Mouse (Mus musculus) kidney, adult 2 months (tissue): Measurements from ENCODE around the gene Calhm1. TPM values are rescaled to one million over a fixed set of nuclear protein-coding genes. Genes with fewer than 3 reads are reported as not detected.

Source experiments
- DNase-seq: peaks from one replicate; pipeline ENCODE4 v3.0.0; 2021
- H3K27ac ChIP-seq: fragments of 200-500 bp; 2 replicates; pipeline ENCODE4 v1.5.1; 2012; ENCODE audit warnings: low read depth, low read length, control low read depth, inconsistent platforms; ENCODE audit not compliant: insufficient read depth
- H3K27me3 ChIP-seq: fragments of 200-500 bp; replicated peaks from 2 replicates; pipeline ENCODE4 v1.6.1; 2012; ENCODE audit warnings: mild to moderate bottlenecking, moderate library complexity, low read length, inconsistent platforms; ENCODE audit not compliant: control insufficient read depth, insufficient read depth
- H3K36me3 ChIP-seq: fragments of 200-500 bp; 2 replicates; pipeline ENCODE4 v1.6.1; 2012; ENCODE audit warnings: mild to moderate bottlenecking, moderate library complexity, low read length, inconsistent platforms; ENCODE audit not compliant: control insufficient read depth, insufficient read depth
- H3K4me1 ChIP-seq: fragments of 200-500 bp; 2 replicates; pipeline ENCODE4 v1.6.1; 2011; ENCODE audit warnings: low read length; ENCODE audit not compliant: control insufficient read depth, insufficient read depth
- H3K4me3 ChIP-seq: fragments of 200-500 bp; 2 replicates; pipeline ENCODE4 v1.5.1; 2011; ENCODE audit warnings: mild to moderate bottlenecking, low read depth, low read length, control low read depth; ENCODE audit not compliant: insufficient read depth
- CTCF ChIP-seq: fragments of 200-500 bp; conservative IDR thresholded peaks from 2 replicates; pipeline ENCODE4 v1.5.1; 2011; ENCODE audit warnings: low read depth, mild to moderate bottlenecking, control low read depth, low read length, moderate library complexity, mixed read lengths; ENCODE audit not compliant: insufficient read depth, insufficient read length
- POLR2A ChIP-seq: fragments of 200-500 bp; IDR thresholded peaks from one replicate; pipeline ENCODE4 v1.6.1; 2011; ENCODE audit warnings: low read depth, low read length, control low read depth
- WGBS: fragments of 180-500 bp; shearing (Covaris S2); methylation state at CpG from one replicate; pipeline ENCODE4 v1.1.7; 2018; 5-methylcytosine and 5-hydroxymethylcytosine counted together
- polyA plus RNA-seq: library from polyadenylated mRNA; depleted of rRNA; stranded (reverse); fragments of >200 nt; gene quantifications from 2 replicates; pipeline ENCODE4 v1.2.3, GENCODE M21; 2012

Calhm1 gene
- polyA plus RNA-seq, 1 experiment: not detected

DNA sequence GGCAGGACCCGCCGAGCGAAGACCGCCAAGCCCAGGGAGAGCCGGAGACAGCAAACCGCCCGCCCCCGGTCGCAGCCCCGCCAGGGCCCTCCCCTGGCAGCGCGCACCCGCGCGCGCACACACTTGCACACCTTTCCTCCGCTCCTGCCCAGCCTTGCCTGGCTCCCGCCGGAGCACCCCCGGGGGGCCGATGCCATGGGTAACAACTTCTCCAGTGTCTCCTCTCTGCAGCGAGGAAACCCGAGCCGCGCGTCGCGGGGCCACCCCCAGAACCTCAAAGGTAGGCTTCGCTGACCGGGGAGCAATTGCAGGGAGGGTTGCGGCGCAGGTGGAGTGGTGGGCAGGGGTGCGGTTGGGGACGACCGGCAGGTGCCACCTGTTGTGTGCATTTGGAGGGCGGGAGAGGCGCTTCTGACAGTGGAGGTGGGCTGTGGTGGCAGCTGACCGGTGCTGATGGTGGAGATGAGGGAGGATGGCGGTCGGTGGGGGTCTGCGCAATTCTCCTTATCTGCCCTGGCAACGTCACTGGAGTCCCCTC is 35.3 kb upstream of the Calhm1 start:
- peak; percentile 10 for DNase-seq
- peak overlapping the region; percentile 51 for H3K4me3 ChIP-seq
- no peak overlapping the region for H3K27ac ChIP-seq
- no peak for TF ChIP-seq CTCF
- no peak for TF ChIP-seq POLR2A
- no peaks in the 10 kb centered on the region for H3K27me3 ChIP-seq
- H3K36me3 ChIP-seq: no peaks in the 10 kb centered on the region
- H3K4me1 ChIP-seq: no peaks in the 10 kb centered on the region
- 3% methylated on average over 42 of the region's 42 CpGs for WGBS

DNA sequence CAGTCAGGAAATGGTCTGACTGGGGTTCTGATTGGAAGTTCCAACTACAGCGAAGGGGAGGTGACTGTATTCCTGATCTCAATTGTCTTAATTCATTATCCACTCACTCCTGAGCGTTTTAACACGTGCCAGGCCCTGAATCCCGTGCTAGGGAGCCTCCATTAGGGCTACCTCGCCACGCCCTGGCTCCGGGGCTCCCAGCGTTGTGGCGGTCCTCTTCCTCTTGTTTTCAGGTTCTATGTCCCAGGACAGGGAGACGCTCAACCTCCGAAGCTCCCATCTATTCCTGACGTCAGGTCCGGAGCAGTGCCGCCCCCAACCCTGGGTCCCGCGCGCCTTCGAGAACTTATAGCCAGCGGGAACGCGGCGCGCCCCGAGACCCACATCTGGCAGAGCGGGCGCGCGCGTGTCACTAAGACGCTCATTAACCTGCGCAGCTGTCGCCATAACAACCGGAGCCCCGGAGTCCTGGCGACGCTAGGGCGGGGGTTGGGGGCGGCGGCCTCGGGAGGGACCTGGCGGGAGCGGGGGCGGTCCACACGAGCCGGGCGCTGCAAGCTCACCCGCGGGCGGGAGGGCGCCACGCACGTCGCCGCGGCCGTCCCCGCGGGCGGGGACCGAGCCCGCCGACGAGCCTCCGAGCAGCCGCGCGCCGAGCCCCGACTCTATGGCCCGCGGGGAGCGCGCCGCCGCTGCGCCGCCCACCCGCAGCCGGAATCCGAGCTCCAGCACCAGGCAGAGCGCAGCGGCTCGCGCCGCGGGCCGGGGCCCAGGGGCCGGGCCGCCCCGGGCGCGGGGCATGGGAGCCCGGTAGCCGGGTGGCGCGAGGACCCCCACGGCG is 34.6 kb upstream of the Calhm1 start, which contains the start of gene Neurl1a:
Gene Neurl1a (plus strand): TSS at position 390 of the 841 bp plus-strand sequence.
- Histone ChIP-seq H3K4me1 (no peaks in the 10 kb centered on the region), H3K36me3 (no peaks in the 10 kb centered on the region), H3K4me3 (peak within 1 kb of the TSS; percentile 51), H3K27me3 (no peaks in the 10 kb centered on the region), H3K27ac (no peak within 1 kb of the TSS)
- no peak for TF ChIP-seq CTCF
- TF ChIP-seq POLR2A: no peak
- peak; percentile 33 for DNase-seq
- 1% methylated on average over 91 of the region's 98 CpGs for whole genome bisulfite sequencing

DNA sequence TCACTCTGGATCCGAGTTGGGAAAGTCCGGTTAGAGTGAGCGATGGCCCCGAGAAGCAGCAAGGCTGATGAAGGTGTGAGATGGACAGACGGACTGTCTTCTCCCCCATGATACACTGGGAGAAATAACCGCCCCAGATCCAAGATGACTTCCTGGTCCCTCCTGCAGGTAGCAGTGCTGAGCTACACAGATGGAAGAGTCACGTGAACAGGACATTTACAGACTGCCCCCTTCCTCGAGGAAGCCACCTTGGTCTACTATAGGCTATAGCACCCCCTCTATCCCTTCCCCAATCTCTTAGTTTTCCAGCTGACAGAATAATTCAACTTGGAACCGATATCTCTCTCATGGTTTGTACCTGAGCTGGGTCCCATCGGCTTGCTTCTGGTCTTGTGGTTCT is 33.9 kb upstream of the Calhm1 start:
- WGBS: 40% methylated on average over 10 of the region's 10 CpGs
- H3K36me3 ChIP-seq: no peaks in the 10 kb centered on the region
- H3K4me1 ChIP-seq: no peaks in the 10 kb centered on the region
- no peak overlapping the region for H3K27ac ChIP-seq
- TF ChIP-seq CTCF (peak; percentile 44), POLR2A (no peak)
- DNase-seq: peak; percentile 14
- H3K4me3 ChIP-seq: no peak overlapping the region
- no peaks in the 10 kb centered on the region for H3K27me3 ChIP-seq

DNA sequence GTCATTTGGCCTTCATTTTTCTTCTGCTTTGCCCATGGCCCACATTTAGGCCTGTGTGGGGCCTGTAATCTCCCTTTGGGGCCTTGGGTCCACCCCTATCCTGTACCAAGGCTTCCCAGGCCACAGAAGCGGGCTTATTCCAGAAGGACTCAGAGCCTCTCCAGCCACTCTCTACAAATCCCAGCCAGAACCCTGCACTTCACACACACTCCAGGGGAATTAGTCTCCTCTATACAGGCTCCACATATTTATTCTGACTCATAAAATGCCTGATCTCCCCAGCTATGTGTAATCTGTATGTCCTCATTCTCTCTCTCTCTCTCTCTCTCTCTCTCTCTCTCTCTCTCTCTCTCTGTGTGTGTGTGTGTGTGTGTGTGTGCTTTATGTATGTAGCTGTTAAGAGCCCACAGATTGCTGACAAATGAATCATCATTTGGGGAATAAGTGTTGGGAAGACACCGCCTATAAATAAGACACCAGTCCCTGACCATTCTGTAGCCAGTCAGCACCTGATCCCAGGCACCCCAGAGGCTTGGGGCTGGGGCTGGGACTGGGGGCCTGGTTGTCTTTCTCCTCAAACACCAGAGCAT is 33.0 kb upstream of the Calhm1 start:
- WGBS: 94% methylated on average over 2 of the region's 2 CpGs
- no peak for TF ChIP-seq POLR2A
- no peak for TF ChIP-seq CTCF
- no peaks in the 10 kb centered on the region for H3K4me1 ChIP-seq

DNA sequence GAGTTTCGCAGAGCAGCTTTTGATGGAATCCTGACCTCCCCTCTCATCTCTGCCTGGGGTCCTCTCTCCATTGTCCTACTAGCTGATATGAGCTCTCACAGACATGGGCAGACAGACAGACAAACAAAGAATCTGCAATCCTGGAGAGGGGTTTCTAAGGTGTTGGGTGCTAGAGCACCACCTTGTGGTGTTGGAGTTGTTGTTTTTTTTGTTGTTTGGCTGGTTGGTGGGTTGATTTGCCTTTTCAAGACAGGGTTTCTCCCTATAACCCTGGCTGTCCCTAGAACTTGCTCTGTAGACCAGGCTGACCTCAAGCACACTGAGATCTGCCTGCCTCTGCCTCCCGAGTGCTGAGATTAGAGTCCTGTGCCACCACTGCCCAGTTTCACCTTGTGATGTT is 31.4 kb upstream of the Calhm1 start:
- 0 out of 2 replicates have a peak, but pooled peaks have one; percentile 5 for TF ChIP-seq CTCF
- TF ChIP-seq POLR2A: no peak
- DNase-seq: no peak
- no peaks in the 10 kb centered on the region for H3K36me3 ChIP-seq
- no peak overlapping the region for H3K4me3 ChIP-seq
- H3K27me3 ChIP-seq: no peaks in the 10 kb centered on the region
- H3K4me1 ChIP-seq: no peaks in the 10 kb centered on the region
- no peak overlapping the region for H3K27ac ChIP-seq
- 70% methylated on average over 2 of the region's 2 CpGs for WGBS

More for the DNA sequence above, 33.0 kb upstream of the Calhm1 start:
- Histone ChIP-seq H3K4me3 (no peak overlapping the region), H3K27me3 (no peaks in the 10 kb centered on the region), H3K36me3 (no peaks in the 10 kb centered on the region), H3K27ac (no peak overlapping the region)
- DNase-seq: no peak

DNA sequence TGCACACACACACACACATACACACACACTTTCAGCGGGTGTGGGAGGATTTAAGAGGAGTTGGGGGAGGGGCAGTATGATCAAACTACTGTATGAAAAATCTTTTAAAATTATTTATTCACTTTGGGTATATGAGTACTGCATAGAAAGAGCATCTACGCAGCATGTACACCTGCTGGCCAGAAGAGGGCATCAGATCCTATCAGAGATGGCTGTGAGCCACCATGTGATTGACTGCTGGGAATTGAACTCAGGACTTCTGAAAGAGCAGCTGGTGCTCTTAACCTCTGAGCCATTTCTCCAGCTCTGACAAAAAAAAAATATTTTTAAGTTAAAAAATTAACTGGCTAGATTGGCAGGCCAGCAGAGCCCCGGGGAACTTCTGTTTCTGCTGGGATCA is 30.5 kb upstream of the Calhm1 start:
- peak; percentile 62 for TF ChIP-seq CTCF
- no peak for TF ChIP-seq POLR2A
- WGBS: 53% methylated on average over 3 of the region's 3 CpGs
- no peaks in the 10 kb centered on the region for H3K36me3 ChIP-seq
- no peaks in the 10 kb centered on the region for H3K4me1 ChIP-seq
- no peak overlapping the region for H3K27ac ChIP-seq
- peak; percentile 67 for DNase-seq
- no peak overlapping the region for H3K4me3 ChIP-seq
- H3K27me3 ChIP-seq: no peaks in the 10 kb centered on the region

DNA sequence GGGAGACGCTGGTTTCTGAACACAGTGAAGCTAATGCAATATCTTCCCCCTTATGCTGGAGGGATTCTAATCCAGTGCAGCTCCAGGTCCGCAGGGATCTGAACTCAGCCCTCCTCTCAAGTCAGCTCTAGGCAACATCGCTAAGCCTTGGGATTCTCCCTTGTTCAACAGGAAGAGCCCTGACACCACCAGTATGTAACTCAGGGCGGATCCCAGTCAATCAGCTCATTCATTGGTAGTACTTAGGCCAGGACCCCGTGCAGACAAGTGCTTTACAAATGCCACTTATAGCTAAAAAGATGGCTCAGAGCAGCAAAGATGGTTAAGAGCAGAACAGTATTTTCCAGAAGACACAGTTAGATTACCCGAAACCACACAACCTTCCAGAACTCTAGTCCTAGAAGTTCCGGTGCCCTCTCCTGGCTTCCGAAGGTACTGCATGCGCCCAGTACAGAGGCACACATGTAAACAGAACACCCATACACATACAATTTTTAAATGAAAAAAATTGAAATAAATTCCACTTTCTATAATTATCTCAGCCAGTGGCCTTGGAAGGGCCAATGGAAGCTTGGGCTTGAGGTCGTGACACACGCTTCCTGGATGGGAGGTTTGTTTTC is 24.8 kb upstream of the Calhm1 start:
- 16% methylated on average over 11 of the region's 11 CpGs for WGBS
- 0 out of 2 replicates have a peak overlapping the region, but pooled peaks have one; percentile 12 for H3K27ac ChIP-seq
- no peaks in the 10 kb centered on the region for H3K27me3 ChIP-seq
- DNase-seq: peak; percentile 90
- no peak overlapping the region for H3K4me3 ChIP-seq
- H3K36me3 ChIP-seq: no peaks in the 10 kb centered on the region
- 0 out of 2 replicates have a peak, but pooled peaks cover 3% of the 10 kb centered on the region for H3K4me1 ChIP-seq
- TF ChIP-seq CTCF (peak; percentile 79), POLR2A (no peak)
